Mouse (Mus musculus) heart, embryonic 14.5 days (tissue): ENCODE results near the gene Galm. TPM values are rescaled to one million over a fixed set of nuclear protein-coding genes. Genes with fewer than 3 reads are reported as not detected.

Experiments
- ATAC-seq: fragments of 200-750 bp; cut with Nextera tagmentation; 2 replicates; pipeline ENCODE4 v1.8.0; 2017; ENCODE audit warnings: low read depth, moderate TSS enrichment; ENCODE audit not compliant: insufficient number of reproducible peaks, insufficient read depth, low FRiP score
- H3K27ac ChIP-seq, 2 experiments: fragments of 200-500 bp in 1 of 2; fragments of 300-500 bp in 1 of 2; sonication (generic) in 1 of 2; replicated peaks in 1 of 2; 2 replicates each; pipeline ENCODE4 v1.5.1; 2012 to 2014; ENCODE audit warnings: low read depth in 2 of 2, low read length in 2 of 2, control low read depth in 1 of 2, mild to moderate bottlenecking in 1 of 2, mixed read lengths in 1 of 2; ENCODE audit not compliant: control insufficient read depth in 1 of 2, insufficient read depth in 1 of 2
- H3K27me3 ChIP-seq: fragments of 300-500 bp; sonication (generic); 2 replicates; pipeline ENCODE4 v1.6.1; 2014; ENCODE audit warnings: mild to moderate bottlenecking, low read length, control low read depth; ENCODE audit not compliant: control insufficient read depth, insufficient read depth
- H3K36me3 ChIP-seq: fragments of 300-500 bp; sonication (generic); 2 replicates; pipeline ENCODE4 v1.6.1; 2014; ENCODE audit warnings: mild to moderate bottlenecking, control low read depth, low read length, mixed read lengths; ENCODE audit not compliant: control insufficient read depth, insufficient read depth
- H3K4me1 ChIP-seq, 2 experiments: fragments of 200-500 bp in 1 of 2; fragments of 300-500 bp in 1 of 2; sonication (generic) in 1 of 2; 2 replicates each; pipeline ENCODE4 v1.6.1; 2012 to 2014; ENCODE audit warnings: low read length in 2 of 2, control low read depth in 1 of 2, mixed read lengths in 1 of 2; ENCODE audit not compliant: control insufficient read depth in 2 of 2, insufficient read depth in 2 of 2
- H3K4me2 ChIP-seq: fragments of 300-500 bp; sonication (generic); 2 replicates; pipeline ENCODE4 v1.6.1; 2014; ENCODE audit warnings: mild to moderate bottlenecking, low read length
- H3K4me3 ChIP-seq, 2 experiments: fragments of 200-500 bp in 1 of 2; fragments of 300-500 bp in 1 of 2; sonication (generic) in 1 of 2; 2 replicates each; pipeline ENCODE4 v1.5.1; 2012 to 2014; ENCODE audit warnings: low read length in 2 of 2, mild to moderate bottlenecking in 2 of 2, control low read depth in 1 of 2, low read depth in 1 of 2, moderate library complexity in 1 of 2; ENCODE audit not compliant: control insufficient read depth in 1 of 2, insufficient read depth in 1 of 2
- H3K9ac ChIP-seq: fragments of 300-500 bp; sonication (generic); 2 replicates; pipeline ENCODE4 v1.6.1; 2014; ENCODE audit warnings: mild to moderate bottlenecking, low read length
- H3K9me3 ChIP-seq: fragments of 300-500 bp; sonication (generic); 2 replicates; pipeline ENCODE4 v1.6.1; 2016; ENCODE audit warnings: low read length, control low read depth; ENCODE audit not compliant: control insufficient read depth
- WGBS: fragments of 180-500 bp; shearing (Covaris S2); extraction: QIAGEN DNeasy Blood & Tissue Kit; methylation state at CpG from one replicate; pipeline ENCODE4 v1.1.7; 2014; 5-methylcytosine and 5-hydroxymethylcytosine counted together
- polyA plus RNA-seq: library from polyadenylated mRNA; unstranded; fragments of >200 nt; fragmentation: Nextera tagmentation; extraction: Ambion mirVana; gene quantifications from 2 replicates; pipeline ENCODE4 v1.2.1, GENCODE M21; 2014

Gene Galm
- polyA plus RNA-seq, 1 experiment from 2014 or later = 13.7 TPM

DNA sequence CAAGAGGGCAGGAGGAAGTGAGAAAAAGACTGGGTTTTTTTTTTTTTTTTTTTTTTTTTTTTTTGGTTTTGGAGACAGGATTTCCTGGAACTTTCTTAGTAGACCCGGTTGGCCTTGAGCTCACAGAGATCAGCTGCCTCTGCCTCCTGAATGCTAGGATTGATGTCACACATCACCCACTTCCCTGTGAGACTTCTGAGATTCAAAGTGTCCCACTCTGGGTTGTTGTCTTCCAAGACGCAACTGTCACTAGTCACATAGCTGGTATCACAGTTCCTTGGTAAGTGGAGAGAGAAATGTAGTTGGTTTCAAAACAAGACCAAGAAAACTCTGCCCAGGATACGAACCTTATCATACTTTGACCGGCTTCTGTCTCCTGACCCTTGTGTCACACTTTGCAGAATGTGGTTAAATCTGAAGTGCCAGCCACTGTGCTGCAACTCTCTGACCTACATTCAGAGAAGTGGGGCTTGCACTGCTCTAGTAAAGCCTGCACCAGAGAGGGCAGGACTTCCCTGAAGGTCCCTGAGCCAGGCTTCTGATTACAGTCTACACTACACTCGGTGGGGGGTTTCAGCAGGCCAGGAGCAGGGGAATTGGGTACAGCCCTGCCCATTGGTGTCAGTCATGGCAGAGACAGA, 14.5 kb upstream of the Galm start:
- H3K4me2 ChIP-seq = no peak overlapping the region
- H3K27ac ChIP-seq = no peak overlapping the region
- no peak overlapping the region for H3K9ac ChIP-seq
- 31% methylated on average over 5 of the region's 5 CpGs for WGBS
- H3K9me3 ChIP-seq = 0 out of 2 replicates have a peak, but pooled peaks cover 2% of the 10 kb centered on the region
- no peaks in the 10 kb centered on the region for H3K36me3 ChIP-seq
- H3K4me3 ChIP-seq = no peak overlapping the region
- ATAC-seq = no peak
- H3K27me3 ChIP-seq = no peaks in the 10 kb centered on the region
- H3K4me1 ChIP-seq = peaks cover 0 to 3% of the 10 kb centered on the region in 2 experiments; a peak in 1 of 4 replicates

DNA sequence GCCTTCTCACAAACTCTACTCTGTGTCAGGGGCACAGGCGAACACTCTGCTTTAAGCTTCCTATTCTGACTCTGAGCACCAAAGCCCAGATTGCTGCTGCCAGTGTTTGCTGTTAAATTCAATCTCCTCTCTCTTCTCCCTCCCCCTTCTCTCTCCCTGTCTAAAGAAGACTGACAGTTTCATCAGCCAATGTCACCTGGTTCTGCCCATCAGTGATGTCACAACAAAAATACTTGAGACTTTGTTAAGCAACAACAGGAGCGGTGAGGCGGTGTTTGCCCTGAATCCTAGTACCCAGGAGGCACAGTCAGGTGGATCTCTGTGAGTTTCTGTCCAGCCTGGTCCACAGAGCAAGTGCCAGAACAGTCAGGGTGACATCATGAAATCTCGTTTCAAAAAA, 13.8 kb upstream of the Galm start:
- ATAC-seq = no peak
- H3K27ac ChIP-seq = no peak overlapping the region
- H3K9me3 ChIP-seq = 0 out of 2 replicates have a peak, but pooled peaks cover 5% of the 10 kb centered on the region
- H3K36me3 ChIP-seq = no peaks in the 10 kb centered on the region
- WGBS = 87% methylated on average over 4 of the region's 4 CpGs
- H3K4me3 ChIP-seq = no peak overlapping the region
- peaks cover 0 to 3% of the 10 kb centered on the region in 2 experiments; a peak in 1 of 4 replicates for H3K4me1 ChIP-seq
- no peak overlapping the region for H3K4me2 ChIP-seq
- no peaks in the 10 kb centered on the region for H3K27me3 ChIP-seq
- no peak overlapping the region for H3K9ac ChIP-seq

DNA sequence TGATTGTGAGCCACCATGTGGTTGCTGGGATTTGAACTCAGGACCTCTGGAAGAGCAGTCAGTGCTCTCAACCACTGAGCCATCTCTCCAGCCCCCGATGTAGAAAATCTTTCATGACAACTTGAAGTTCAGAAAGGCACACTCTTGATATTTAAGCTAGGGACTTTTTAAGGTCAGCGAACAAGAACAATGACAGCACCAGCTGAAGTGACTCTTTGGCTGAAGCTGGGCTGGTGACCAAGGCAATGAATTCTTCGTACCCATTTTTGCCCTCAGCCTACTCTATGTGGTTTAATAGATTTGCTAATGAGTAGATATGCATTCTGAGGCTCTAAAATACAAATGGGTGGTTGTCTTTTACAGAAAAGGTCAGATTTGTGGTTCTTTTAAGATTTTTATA, 6.9 kb upstream of the Galm start:
- Histone ChIP-seq H3K4me1 (no peaks in the 10 kb centered on the region; a peak in 1 of 4 replicates), H3K4me2 (no peak overlapping the region), H3K9me3 (0 out of 2 replicates have a peak, but pooled peaks cover 5% of the 10 kb centered on the region), H3K36me3 (no peaks in the 10 kb centered on the region), H3K27me3 (no peaks in the 10 kb centered on the region), H3K9ac (no peak overlapping the region), H3K27ac (no peak overlapping the region), H3K4me3 (no peak overlapping the region)
- no peak for ATAC-seq
- WGBS = 88% methylated on average over 3 of the region's 3 CpGs

DNA sequence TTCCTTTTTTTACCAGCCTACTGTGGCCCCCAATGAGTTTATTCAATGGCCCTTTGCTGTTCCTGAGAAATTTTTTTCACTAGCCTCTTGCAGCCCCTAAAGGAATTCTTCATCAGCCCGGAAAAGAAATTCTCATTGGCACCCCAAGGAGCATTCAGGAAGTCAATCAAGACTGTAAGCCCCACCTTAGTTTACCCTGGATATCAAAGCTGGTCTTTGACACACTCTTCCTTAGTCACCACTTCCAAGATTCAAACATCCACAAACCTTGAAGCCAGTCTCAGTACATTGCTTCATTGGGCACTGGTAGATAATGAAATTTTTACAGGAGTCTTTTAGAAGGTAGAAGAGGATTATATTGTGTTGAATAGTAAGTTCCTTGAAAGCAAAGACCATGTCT, 5.4 kb upstream of the Galm start:
- H3K27ac ChIP-seq = no peak overlapping the region
- 71% methylated on average over 1 of the region's 1 CpGs for WGBS
- H3K4me1 ChIP-seq = no peaks in the 10 kb centered on the region; a peak in 1 of 4 replicates
- H3K9me3 ChIP-seq = 0 out of 2 replicates have a peak, but pooled peaks cover 5% of the 10 kb centered on the region
- H3K4me2 ChIP-seq = no peak overlapping the region
- H3K4me3 ChIP-seq = no peak overlapping the region
- H3K27me3 ChIP-seq = no peaks in the 10 kb centered on the region
- ATAC-seq = no peak
- no peaks in the 10 kb centered on the region for H3K36me3 ChIP-seq
- H3K9ac ChIP-seq = no peak overlapping the region

DNA sequence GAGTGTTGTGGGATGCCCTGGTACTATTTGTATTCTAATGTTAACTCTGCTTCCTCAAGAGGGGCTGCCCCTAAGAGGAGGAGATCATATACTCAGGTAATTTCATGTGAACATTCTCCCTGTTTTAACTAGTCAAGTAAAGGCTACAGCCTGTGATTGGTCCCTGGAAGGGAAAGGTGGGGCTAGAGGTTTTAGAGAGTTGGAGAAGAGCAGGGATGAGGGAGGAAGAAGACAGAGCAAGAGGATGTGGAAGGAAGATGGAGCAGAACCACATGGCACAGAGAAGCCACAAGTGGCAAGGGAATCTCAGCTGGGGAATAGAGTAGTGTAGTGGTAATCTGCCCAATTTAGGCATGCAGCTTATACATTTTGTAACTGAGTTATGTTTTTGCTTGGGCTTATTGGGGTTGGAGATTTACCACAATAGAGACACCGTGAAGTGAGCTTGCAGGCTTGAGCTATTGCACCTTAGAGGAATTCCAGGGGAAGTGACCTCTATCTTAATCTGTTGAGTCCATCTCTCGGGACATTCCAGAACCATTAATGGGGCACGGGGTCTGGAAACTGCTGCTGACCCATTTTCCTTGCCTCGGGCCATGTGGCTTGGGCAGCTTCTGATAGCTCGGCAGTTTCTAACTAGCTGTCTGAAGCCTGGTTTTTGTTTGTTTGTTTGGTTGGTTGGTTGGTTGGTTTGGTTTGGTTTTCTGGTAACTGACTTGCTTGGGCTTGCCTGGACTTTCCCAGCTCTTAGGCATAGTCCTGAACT, 2.1 kb upstream of the Galm start:
- Histone ChIP-seq H3K36me3 (no peaks in the 10 kb centered on the region), H3K4me3 (no peak overlapping the region), H3K9ac (no peak overlapping the region), H3K27ac (no peak overlapping the region), H3K9me3 (no peaks in the 10 kb centered on the region), H3K4me2 (no peak overlapping the region), H3K4me1 (peaks cover 5 to 8% of the 10 kb centered on the region in 2 experiments; a peak in 2 of 4 replicates), H3K27me3 (no peaks in the 10 kb centered on the region)
- no peak for ATAC-seq
- WGBS = 62% methylated on average over 5 of the region's 5 CpGs

DNA sequence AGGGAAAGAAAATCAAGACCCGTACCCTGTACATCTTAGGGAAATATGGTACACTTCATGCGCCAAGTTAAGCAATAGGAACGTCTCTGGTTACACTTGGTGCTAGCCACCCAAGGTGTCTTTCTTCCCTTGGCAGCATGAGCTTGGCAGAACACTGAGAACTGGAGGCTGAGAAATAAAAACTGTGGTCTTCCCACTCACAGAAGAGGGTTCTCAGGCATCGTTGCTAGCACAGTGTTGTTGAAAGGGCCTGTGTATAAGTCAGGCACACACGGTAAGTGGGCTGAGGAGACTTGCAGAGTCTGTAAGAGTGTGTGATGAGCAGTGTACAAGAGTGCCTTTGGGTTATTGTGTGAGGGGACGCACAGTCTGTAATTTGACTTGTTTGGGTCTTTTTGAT, 1.1 kb upstream of the Galm start:
- Histone ChIP-seq H3K9ac (no peak overlapping the region), H3K9me3 (no peaks in the 10 kb centered on the region), H3K36me3 (no peaks in the 10 kb centered on the region), H3K4me3 (no peak overlapping the region), H3K4me2 (no peak overlapping the region), H3K4me1 (peaks cover 6 to 13% of the 10 kb centered on the region in 2 experiments; a peak in 3 of 4 replicates), H3K27ac (no peak overlapping the region), H3K27me3 (no peaks in the 10 kb centered on the region)
- 81% methylated on average over 6 of the region's 6 CpGs for WGBS
- no peak for ATAC-seq

DNA sequence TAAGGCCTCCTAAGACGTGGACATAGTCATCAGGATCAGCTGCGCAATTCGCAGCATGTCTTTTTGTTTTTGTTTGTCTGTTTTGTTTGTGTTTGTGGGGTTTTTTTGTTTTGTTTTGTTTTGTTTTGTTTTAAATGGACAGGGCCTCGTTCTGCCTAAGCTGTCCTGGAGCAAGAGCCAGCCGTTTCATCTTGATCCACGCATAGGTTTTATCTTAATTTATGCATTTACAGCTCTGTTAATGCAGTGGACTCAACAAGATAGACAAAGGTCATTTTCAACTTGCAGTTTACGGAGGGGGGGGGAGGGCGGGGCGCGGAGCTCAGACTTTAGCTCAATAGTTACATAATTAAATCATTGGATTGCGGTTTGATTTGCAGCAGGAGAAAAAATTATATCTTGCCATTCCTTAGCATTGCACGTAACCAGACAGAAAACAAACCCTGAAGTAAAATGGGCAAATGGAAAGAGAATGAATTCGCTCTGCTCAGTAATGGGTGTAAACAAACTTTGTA, 1.3 kb downstream of the Galm start:
- no peaks in the 10 kb centered on the region for H3K27me3 ChIP-seq
- ATAC-seq = no peak
- H3K9ac ChIP-seq = peak overlapping the region; percentile 81
- H3K36me3 ChIP-seq = no peaks in the 10 kb centered on the region
- H3K9me3 ChIP-seq = no peaks in the 10 kb centered on the region
- H3K27ac ChIP-seq = peak overlapping the region in 1 of 2 experiments; percentile 80; a peak in 1 of 4 replicates
- WGBS = 84% methylated on average over 13 of the region's 13 CpGs
- peaks cover 9 to 21% of the 10 kb centered on the region in 2 experiments; a peak in 3 of 4 replicates for H3K4me1 ChIP-seq
- H3K4me3 ChIP-seq = peak overlapping the region in 1 of 2 experiments; percentile 61; a peak in 3 of 4 replicates
- peak overlapping the region; percentile 87 for H3K4me2 ChIP-seq
